Mouse (Mus musculus): ENCODE results near the gene Slc37a1. TPM values are rescaled to one million over a fixed set of nuclear protein-coding genes. Genes with fewer than 3 reads are reported as not detected.

Slc37a1 gene
- polyA plus RNA-seq, 1 experiment from 2014 or later: 2.4 TPM

GRCm38 (mm10) chr17:31257898-31258297 is 28.7 kb upstream of the Slc37a1 start:
- Histone ChIP-seq H3K9me3 (replicated peaks; ENCODE audit: control insufficient read depth, low read length) (no peaks in the 10 kb centered on the region), H3K4me1 (ENCODE audit: control insufficient read depth, low read depth, low read length) (peaks cover 2% of the 10 kb centered on the region), H3K4me3 (ENCODE audit: low read depth, low read length) (no peak overlapping the region), H3K27me3 (ENCODE audit: control insufficient read depth, insufficient read depth, low read depth, low read length) (no peaks in the 10 kb centered on the region), H3K27ac (ENCODE audit: low read length) (no peak overlapping the region), H3K36me3 (ENCODE audit: control insufficient read depth, insufficient read depth) (no peaks in the 10 kb centered on the region), H3K4me2 (ENCODE audit: low read depth, low read length) (no peak overlapping the region), H3K9ac (ENCODE audit: low read depth, low read length) (no peak overlapping the region)
- WGBS (ENCODE audit: insufficient replicate concordance): 74% methylated on average over 12 of the region's 12 CpGs
- no peak for ATAC-seq (ENCODE audit: low read depth)

DNA sequence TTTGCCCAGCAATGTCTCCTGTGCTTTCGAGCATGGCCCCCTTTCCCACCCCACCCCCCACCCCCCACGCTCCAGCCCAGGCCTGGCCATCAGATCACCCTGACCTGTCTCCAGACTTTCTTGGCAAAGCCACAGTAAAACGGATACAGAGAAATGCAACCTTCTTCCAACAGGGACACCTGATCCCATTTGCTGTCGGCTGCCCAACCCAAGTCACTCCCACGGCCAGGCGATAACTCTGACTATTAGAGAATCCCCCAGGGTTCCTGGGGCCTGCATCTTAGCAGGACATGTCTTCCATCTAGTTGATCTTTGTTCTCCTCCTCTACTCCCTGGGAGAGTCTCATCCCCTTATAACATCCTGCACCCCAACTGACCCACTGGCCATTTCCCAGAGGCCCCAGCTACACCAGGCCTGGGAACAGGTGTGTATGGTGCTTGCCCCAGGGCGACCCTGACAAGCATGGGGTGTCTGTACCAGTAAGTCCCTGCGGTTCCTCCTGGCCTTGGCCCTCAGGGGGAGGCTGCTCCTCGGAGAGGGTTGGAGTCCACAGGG is 28.2 kb upstream of the Slc37a1 start:
- no peaks in the 10 kb centered on the region for H3K36me3 ChIP-seq (ENCODE audit: control insufficient read depth, insufficient read depth)
- no peak overlapping the region for H3K4me3 ChIP-seq (ENCODE audit: low read depth, low read length)
- no peak overlapping the region for H3K9ac ChIP-seq (ENCODE audit: low read depth, low read length)
- 67% methylated on average over 9 of the region's 9 CpGs for WGBS (ENCODE audit: insufficient replicate concordance)
- H3K27me3 ChIP-seq (ENCODE audit: control insufficient read depth, insufficient read depth, low read depth, low read length): no peaks in the 10 kb centered on the region
- no peak overlapping the region for H3K4me2 ChIP-seq (ENCODE audit: low read depth, low read length)
- no peak overlapping the region for H3K27ac ChIP-seq (ENCODE audit: low read length)
- H3K4me1 ChIP-seq (ENCODE audit: control insufficient read depth, low read depth, low read length): peaks cover 2% of the 10 kb centered on the region
- no peak for ATAC-seq (ENCODE audit: low read depth)
- no peaks in the 10 kb centered on the region for H3K9me3 ChIP-seq (replicated peaks; ENCODE audit: control insufficient read depth, low read length)

DNA sequence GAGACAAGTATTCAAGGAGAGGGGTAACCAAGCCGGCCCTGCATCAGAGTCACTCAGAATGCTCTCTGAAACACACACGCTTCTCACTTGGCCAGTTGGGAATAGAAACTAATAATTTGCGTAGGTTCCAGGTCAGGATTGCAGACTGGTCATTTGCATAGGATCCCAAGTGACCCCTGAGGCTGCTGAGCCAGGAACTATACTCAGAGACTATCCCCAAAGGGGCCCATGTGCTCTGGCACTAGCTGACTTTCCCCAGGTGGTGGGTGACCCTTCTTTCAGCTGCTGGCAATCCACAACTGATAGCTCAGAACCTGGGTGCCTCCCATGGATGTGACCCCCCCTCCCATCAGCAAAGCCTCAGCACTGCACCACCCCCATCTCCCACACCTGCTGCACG is 27.4 kb upstream of the Slc37a1 start:
- H3K4me2 ChIP-seq (ENCODE audit: low read depth, low read length): no peak overlapping the region
- no peak for ATAC-seq (ENCODE audit: low read depth)
- H3K27ac ChIP-seq (ENCODE audit: low read length): no peak overlapping the region
- H3K9ac ChIP-seq (ENCODE audit: low read depth, low read length): no peak overlapping the region
- H3K27me3 ChIP-seq (ENCODE audit: control insufficient read depth, insufficient read depth, low read depth, low read length): no peaks in the 10 kb centered on the region
- peaks cover 2% of the 10 kb centered on the region for H3K4me1 ChIP-seq (ENCODE audit: control insufficient read depth, low read depth, low read length)
- H3K36me3 ChIP-seq (ENCODE audit: control insufficient read depth, insufficient read depth): no peaks in the 10 kb centered on the region
- 52% methylated on average over 4 of the region's 4 CpGs for WGBS (ENCODE audit: insufficient replicate concordance)
- H3K4me3 ChIP-seq (ENCODE audit: low read depth, low read length): no peak overlapping the region
- no peaks in the 10 kb centered on the region for H3K9me3 ChIP-seq (replicated peaks; ENCODE audit: control insufficient read depth, low read length)

DNA sequence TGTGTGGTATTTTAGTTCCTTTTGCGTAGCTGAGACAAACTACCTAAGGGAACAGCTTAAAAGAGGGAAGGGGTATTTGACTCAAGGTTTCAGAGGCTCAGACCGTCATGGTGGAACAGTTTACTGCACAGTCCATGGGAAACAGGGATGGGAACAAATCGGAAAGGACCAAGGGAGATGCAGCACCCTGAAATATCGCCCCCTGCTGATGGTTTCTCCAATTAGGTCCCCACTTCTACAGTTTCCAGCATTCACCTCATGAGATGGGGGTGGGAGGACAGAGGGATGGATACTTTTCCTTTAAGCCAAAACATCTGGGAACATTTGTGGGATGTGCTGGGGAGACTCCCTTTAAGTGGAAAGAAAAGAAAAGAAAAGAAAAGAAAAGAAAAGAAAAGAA is 26.8 kb upstream of the Slc37a1 start:
- no peaks in the 10 kb centered on the region for H3K36me3 ChIP-seq (ENCODE audit: control insufficient read depth, insufficient read depth)
- H3K27me3 ChIP-seq (ENCODE audit: control insufficient read depth, insufficient read depth, low read depth, low read length): no peaks in the 10 kb centered on the region
- no peak overlapping the region for H3K4me2 ChIP-seq (ENCODE audit: low read depth, low read length)
- H3K9ac ChIP-seq (ENCODE audit: low read depth, low read length): no peak overlapping the region
- WGBS (ENCODE audit: insufficient replicate concordance): 40% methylated on average over 4 of the region's 4 CpGs
- no peak for ATAC-seq (ENCODE audit: low read depth)
- peaks cover 2% of the 10 kb centered on the region for H3K4me1 ChIP-seq (ENCODE audit: control insufficient read depth, low read depth, low read length)
- H3K9me3 ChIP-seq (replicated peaks; ENCODE audit: control insufficient read depth, low read length): no peaks in the 10 kb centered on the region
- H3K4me3 ChIP-seq (ENCODE audit: low read depth, low read length): no peak overlapping the region
- H3K27ac ChIP-seq (ENCODE audit: low read length): no peak overlapping the region

DNA sequence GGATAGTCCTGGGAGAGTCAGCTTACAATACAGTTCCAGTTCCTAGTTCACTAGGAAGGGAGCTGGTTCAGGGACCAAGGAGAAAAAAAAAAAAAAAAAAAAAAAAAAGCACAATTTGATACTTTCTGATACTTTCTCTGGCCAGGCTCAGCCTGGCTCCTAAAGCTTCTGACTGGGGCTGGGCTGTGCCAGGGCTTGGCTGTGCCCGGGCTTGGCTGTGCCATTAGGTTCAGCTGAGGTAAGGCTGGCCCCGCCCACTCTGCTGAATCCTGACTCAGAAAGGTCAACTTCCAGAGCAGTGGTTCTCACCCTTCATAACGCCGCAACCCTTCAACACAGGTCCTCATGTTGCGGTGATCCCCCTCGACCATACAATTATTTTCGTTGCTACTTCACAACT is 26.2 kb upstream of the Slc37a1 start:
- no peak for ATAC-seq (ENCODE audit: low read depth)
- WGBS (ENCODE audit: insufficient replicate concordance): 69% methylated on average over 7 of the region's 7 CpGs

GRCm38 (mm10) chr17:31261352-31261751 is 25.2 kb upstream of the Slc37a1 start:
- WGBS (ENCODE audit: insufficient replicate concordance): 58% methylated on average over 6 of the region's 6 CpGs
- Histone ChIP-seq H3K4me3 (ENCODE audit: low read depth, low read length) (no peak overlapping the region), H3K4me2 (ENCODE audit: low read depth, low read length) (no peak overlapping the region), H3K27me3 (ENCODE audit: control insufficient read depth, insufficient read depth, low read depth, low read length) (no peaks in the 10 kb centered on the region), H3K9ac (ENCODE audit: low read depth, low read length) (no peak overlapping the region), H3K27ac (ENCODE audit: low read length) (no peak overlapping the region), H3K4me1 (ENCODE audit: control insufficient read depth, low read depth, low read length) (peaks cover 2% of the 10 kb centered on the region), H3K9me3 (replicated peaks; ENCODE audit: control insufficient read depth, low read length) (no peaks in the 10 kb centered on the region), H3K36me3 (ENCODE audit: control insufficient read depth, insufficient read depth) (no peaks in the 10 kb centered on the region)
- ATAC-seq (ENCODE audit: low read depth): peak; percentile 53; the same call in 1 of the 2 replicates

More for the DNA sequence above, 26.2 kb upstream of the Slc37a1 start:
- H3K9ac ChIP-seq (ENCODE audit: low read depth, low read length): no peak overlapping the region
- no peak overlapping the region for H3K4me2 ChIP-seq (ENCODE audit: low read depth, low read length)
- peaks cover 2% of the 10 kb centered on the region for H3K4me1 ChIP-seq (ENCODE audit: control insufficient read depth, low read depth, low read length)
- H3K9me3 ChIP-seq (replicated peaks; ENCODE audit: control insufficient read depth, low read length): no peaks in the 10 kb centered on the region
- no peaks in the 10 kb centered on the region for H3K27me3 ChIP-seq (ENCODE audit: control insufficient read depth, insufficient read depth, low read depth, low read length)
- no peak overlapping the region for H3K27ac ChIP-seq (ENCODE audit: low read length)
- no peaks in the 10 kb centered on the region for H3K36me3 ChIP-seq (ENCODE audit: control insufficient read depth, insufficient read depth)
- H3K4me3 ChIP-seq (ENCODE audit: low read depth, low read length): no peak overlapping the region

DNA sequence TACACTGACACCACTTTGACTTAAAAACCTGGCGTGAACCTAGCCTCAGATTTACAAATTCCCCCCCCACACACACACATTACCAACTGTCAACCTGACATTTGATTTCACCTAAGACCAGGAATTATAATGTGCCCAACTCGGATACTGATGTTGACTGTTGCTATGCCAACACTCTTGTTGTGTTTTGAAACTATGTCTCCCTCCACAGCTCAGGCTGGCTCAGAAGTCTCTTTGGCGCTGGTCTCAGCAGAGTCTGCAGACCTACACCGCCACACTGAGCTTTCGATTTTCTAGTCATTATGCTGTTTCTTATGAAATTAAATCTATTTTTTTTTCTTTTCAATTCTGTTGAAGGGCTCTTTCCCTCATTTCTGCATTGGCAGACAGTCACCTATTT is 23.9 kb upstream of the Slc37a1 start:
- 57% methylated on average over 5 of the region's 5 CpGs for WGBS (ENCODE audit: insufficient replicate concordance)
- H3K27me3 ChIP-seq (ENCODE audit: control insufficient read depth, insufficient read depth, low read depth, low read length): no peaks in the 10 kb centered on the region
- H3K9ac ChIP-seq (ENCODE audit: low read depth, low read length): no peak overlapping the region
- no peaks in the 10 kb centered on the region for H3K9me3 ChIP-seq (replicated peaks; ENCODE audit: control insufficient read depth, low read length)
- H3K4me2 ChIP-seq (ENCODE audit: low read depth, low read length): no peak overlapping the region
- no peak overlapping the region for H3K4me3 ChIP-seq (ENCODE audit: low read depth, low read length)
- H3K27ac ChIP-seq (ENCODE audit: low read length): no peak overlapping the region
- no peak for ATAC-seq (ENCODE audit: low read depth)
- peaks cover 2% of the 10 kb centered on the region for H3K4me1 ChIP-seq (ENCODE audit: control insufficient read depth, low read depth, low read length)
- H3K36me3 ChIP-seq (ENCODE audit: control insufficient read depth, insufficient read depth): no peaks in the 10 kb centered on the region

- Histone ChIP-seq H3K9ac (ENCODE audit: low read depth, low read length) (no peak overlapping the region), H3K27ac (ENCODE audit: low read length) (no peak overlapping the region), H3K36me3 (ENCODE audit: control insufficient read depth, insufficient read depth) (no peaks in the 10 kb centered on the region), H3K9me3 (replicated peaks; ENCODE audit: control insufficient read depth, low read length) (no peaks in the 10 kb centered on the region), H3K4me3 (ENCODE audit: low read depth, low read length) (no peak overlapping the region), H3K4me2 (ENCODE audit: low read depth, low read length) (no peak overlapping the region), H3K4me1 (ENCODE audit: control insufficient read depth, low read depth, low read length) (peaks cover 2% of the 10 kb centered on the region), H3K27me3 (ENCODE audit: control insufficient read depth, insufficient read depth, low read depth, low read length) (no peaks in the 10 kb centered on the region)
- ATAC-seq (ENCODE audit: low read depth): no peak
- 66% methylated on average over 5 of the region's 5 CpGs for WGBS (ENCODE audit: insufficient replicate concordance)
These were observed 22.8 kb upstream of the Slc37a1 start for GRCm38 (mm10) chr17:31263770-31264169.

GRCm38 (mm10) chr17:31264372-31264771 is 22.2 kb upstream of the Slc37a1 start:
- no peak overlapping the region for H3K4me3 ChIP-seq (ENCODE audit: low read depth, low read length)
- ATAC-seq (ENCODE audit: low read depth): no peak
- WGBS (ENCODE audit: insufficient replicate concordance): 38% methylated on average over 6 of the region's 6 CpGs

More at GRCm38 (mm10) chr17:31264372-31264771, 22.2 kb upstream of the Slc37a1 start:
- H3K9me3 ChIP-seq (replicated peaks; ENCODE audit: control insufficient read depth, low read length): no peaks in the 10 kb centered on the region
- H3K36me3 ChIP-seq (ENCODE audit: control insufficient read depth, insufficient read depth): no peaks in the 10 kb centered on the region
- no peak overlapping the region for H3K9ac ChIP-seq (ENCODE audit: low read depth, low read length)
- H3K4me2 ChIP-seq (ENCODE audit: low read depth, low read length): no peak overlapping the region
- no peaks in the 10 kb centered on the region for H3K27me3 ChIP-seq (ENCODE audit: control insufficient read depth, insufficient read depth, low read depth, low read length)
- H3K27ac ChIP-seq (ENCODE audit: low read length): no peak overlapping the region
- H3K4me1 ChIP-seq (ENCODE audit: control insufficient read depth, low read depth, low read length): peaks cover 2% of the 10 kb centered on the region
